Mouse (Mus musculus): Measurements from ENCODE around the gene B4galnt3.

DNA sequence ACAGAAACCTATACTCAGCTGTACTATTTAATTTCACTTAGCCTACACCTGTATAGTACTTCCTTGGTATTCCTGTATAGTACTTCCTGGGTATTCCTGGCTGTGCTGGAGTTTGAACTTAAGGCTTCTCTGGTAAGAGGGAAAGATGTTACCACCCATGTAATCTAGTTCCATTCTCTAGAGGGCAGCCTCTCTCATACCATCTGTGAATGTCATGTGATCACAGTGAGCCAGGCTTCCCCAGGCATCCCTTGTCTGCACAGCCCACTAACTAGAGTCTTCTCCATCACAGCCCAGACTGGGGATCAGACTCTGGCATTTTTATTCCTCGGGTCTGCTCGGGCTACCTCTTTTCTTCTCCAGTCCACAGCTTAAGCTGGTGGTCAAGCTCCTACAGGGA is 75.1 kb downstream of the B4galnt3 start:
- TF ChIP-seq EP300 (optimal IDR thresholded peaks at IDR 0.05), result no peak
- peak; percentile 38; the same call in 1 of the 2 replicates for TF ChIP-seq CTCF (IDR thresholded peaks at IDR 0.05; ENCODE audit: low read depth)
